Mouse (Mus musculus) hindbrain, embryonic 15.5 days (tissue): ENCODE data around the gene Ctrb1. TPM values are rescaled to one million over a fixed set of nuclear protein-coding genes. Genes with fewer than 3 reads are reported as not detected.
A peak's percentile ranks its signal among the peaks of the same experiment; 100 is the strongest.

ENCODE experiments used
- ATAC-seq: fragments of 200-750 bp; cut with Nextera tagmentation; 2 replicates; pipeline ENCODE4 v1.8.0; 2017; ENCODE audit warnings: low read depth, moderate number of reproducible peaks, moderate TSS enrichment; ENCODE audit not compliant: low FRiP score
- H3K27ac ChIP-seq: fragments of 300-500 bp; sonication (generic); replicated peaks from 2 replicates; pipeline ENCODE4 v1.5.1; 2015; ENCODE audit warnings: mild to moderate bottlenecking, inconsistent platforms
- H3K27me3 ChIP-seq: fragments of 300-500 bp; sonication (generic); 2 replicates; pipeline ENCODE4 v1.6.1; 2015; ENCODE audit warnings: control low read depth, inconsistent platforms
- H3K36me3 ChIP-seq: fragments of 300-500 bp; sonication (generic); 2 replicates; pipeline ENCODE4 v1.6.1; 2015; ENCODE audit warnings: control low read depth, inconsistent platforms
- H3K4me1 ChIP-seq: fragments of 300-500 bp; sonication (generic); replicated peaks from 2 replicates; pipeline ENCODE4 v1.6.1; 2015; ENCODE audit warnings: control low read depth, inconsistent platforms
- H3K4me2 ChIP-seq: fragments of 300-500 bp; sonication (generic); 2 replicates; pipeline ENCODE4 v1.6.1; 2015; ENCODE audit warnings: moderate library complexity, mild to moderate bottlenecking, inconsistent platforms
- H3K4me3 ChIP-seq: fragments of 300-500 bp; sonication (generic); 2 replicates; pipeline ENCODE4 v1.5.1; 2015; ENCODE audit warnings: mild to moderate bottlenecking, inconsistent platforms
- H3K9ac ChIP-seq: fragments of 300-500 bp; sonication (generic); 2 replicates; pipeline ENCODE4 v1.6.1; 2015; ENCODE audit warnings: inconsistent platforms
- H3K9me3 ChIP-seq: fragments of 300-500 bp; sonication (generic); 2 replicates; pipeline ENCODE4 v1.6.1; 2016; ENCODE audit warnings: control low read depth, inconsistent platforms
- WGBS: fragments of 180-500 bp; shearing (Covaris S2); methylation state at CpG from one replicate; pipeline ENCODE4 v1.1.7; 2015; 5-methylcytosine and 5-hydroxymethylcytosine counted together
- polyA plus RNA-seq: library from polyadenylated mRNA; unstranded; fragments of >200 nt; fragmentation: Nextera tagmentation; extraction: Ambion mirVana; gene quantifications from 2 replicates; pipeline ENCODE4 v1.2.1, GENCODE M21; 2015

The Ctrb1 gene
- polyA plus RNA-seq, 1 experiment from 2014 or later = 1.9 TPM

- Histone ChIP-seq H3K27me3 (no peaks in the 10 kb centered on the region), H3K4me3 (peak overlapping the region; percentile 52), H3K9me3 (no peaks in the 10 kb centered on the region), H3K9ac (peak overlapping the region; percentile 60), H3K4me2 (peak overlapping the region; percentile 72), H3K27ac (peak overlapping the region; percentile 81), H3K36me3 (no peaks in the 10 kb centered on the region), H3K4me1 (peaks cover 86% of the 10 kb centered on the region)
- peak; percentile 35; the same call in 1 of the 2 replicates for ATAC-seq
- under 1% methylated on average over 39 of the region's 39 CpGs for WGBS
These were observed 40.6 kb upstream of the Ctrb1 start for GRCm38 (mm10) chr8:111731231-111731977.

GRCm38 (mm10) chr8:111729233-111730170 is 38.7 kb upstream of the Ctrb1 start:
- WGBS = 69% methylated on average over 7 of the region's 7 CpGs
- Histone ChIP-seq H3K4me3 (no peak overlapping the region), H3K9me3 (no peaks in the 10 kb centered on the region), H3K27ac (no peak overlapping the region), H3K36me3 (no peaks in the 10 kb centered on the region), H3K4me1 (peaks cover 73% of the 10 kb centered on the region), H3K4me2 (no peak overlapping the region), H3K9ac (no peak overlapping the region), H3K27me3 (no peaks in the 10 kb centered on the region)
- ATAC-seq = no peak

GRCm38 (mm10) chr8:111728481-111728880 is 37.7 kb upstream of the Ctrb1 start:
- H3K27me3 ChIP-seq = no peaks in the 10 kb centered on the region
- H3K9ac ChIP-seq = no peak overlapping the region
- H3K36me3 ChIP-seq = no peaks in the 10 kb centered on the region
- no peak overlapping the region for H3K4me3 ChIP-seq
- H3K4me1 ChIP-seq = peaks cover 63% of the 10 kb centered on the region
- ATAC-seq = no peak
- no peak overlapping the region for H3K27ac ChIP-seq
- H3K9me3 ChIP-seq = no peaks in the 10 kb centered on the region
- 67% methylated on average over 5 of the region's 5 CpGs for WGBS
- H3K4me2 ChIP-seq = no peak overlapping the region

GRCm38 (mm10) chr8:111727553-111727952 is 36.7 kb upstream of the Ctrb1 start:
- Histone ChIP-seq H3K27ac (no peak overlapping the region), H3K27me3 (no peaks in the 10 kb centered on the region), H3K36me3 (no peaks in the 10 kb centered on the region), H3K4me3 (no peak overlapping the region), H3K4me2 (no peak overlapping the region), H3K9ac (no peak overlapping the region), H3K4me1 (peaks cover 53% of the 10 kb centered on the region), H3K9me3 (no peaks in the 10 kb centered on the region)
- ATAC-seq = no peak
- 89% methylated on average over 4 of the region's 4 CpGs for WGBS

- peak overlapping the region; percentile 56 for H3K27ac ChIP-seq
- no peak overlapping the region for H3K9ac ChIP-seq
These were observed 35.5 kb upstream of the Ctrb1 start for GRCm38 (mm10) chr8:111726102-111726900.

GRCm38 (mm10) chr8:111725341-111725740 is 34.5 kb upstream of the Ctrb1 start:
- Histone ChIP-seq H3K9ac (no peak overlapping the region), H3K36me3 (peaks cover 3% of the 10 kb centered on the region; the same call in 1 of the 2 replicates), H3K4me2 (no peak overlapping the region), H3K9me3 (no peaks in the 10 kb centered on the region), H3K27ac (no peak overlapping the region), H3K4me1 (peaks cover 38% of the 10 kb centered on the region), H3K4me3 (no peak overlapping the region), H3K27me3 (no peaks in the 10 kb centered on the region)
- WGBS = 91% methylated on average over 6 of the region's 6 CpGs
- ATAC-seq = no peak

More at GRCm38 (mm10) chr8:111726102-111726900, 35.5 kb upstream of the Ctrb1 start:
- no peaks in the 10 kb centered on the region for H3K27me3 ChIP-seq
- H3K4me3 ChIP-seq = no peak overlapping the region
- no peaks in the 10 kb centered on the region for H3K9me3 ChIP-seq
- H3K4me2 ChIP-seq = no peak overlapping the region
- no peaks in the 10 kb centered on the region for H3K36me3 ChIP-seq
- H3K4me1 ChIP-seq = peaks cover 48% of the 10 kb centered on the region
- WGBS = 63% methylated on average over 7 of the region's 7 CpGs
- peak; percentile 82 for ATAC-seq

- H3K4me1 ChIP-seq = peaks cover 35% of the 10 kb centered on the region
- no peak overlapping the region for H3K4me2 ChIP-seq
- 70% methylated on average over 4 of the region's 4 CpGs for WGBS
These were observed 29.3 kb upstream of the Ctrb1 start for GRCm38 (mm10) chr8:111720115-111720544.

GRCm38 (mm10) chr8:111718937-111719336 is 28.1 kb upstream of the Ctrb1 start:
- no peak overlapping the region for H3K9ac ChIP-seq
- 0 out of 2 replicates have a peak overlapping the region, but pooled peaks have one; percentile 26 for H3K27ac ChIP-seq
- WGBS = 36% methylated on average over 5 of the region's 5 CpGs
- H3K9me3 ChIP-seq = no peaks in the 10 kb centered on the region
- H3K4me1 ChIP-seq = peaks cover 35% of the 10 kb centered on the region
- H3K36me3 ChIP-seq = peaks cover 11% of the 10 kb centered on the region
- H3K4me2 ChIP-seq = no peak overlapping the region
- H3K4me3 ChIP-seq = no peak overlapping the region
- no peak for ATAC-seq
- no peaks in the 10 kb centered on the region for H3K27me3 ChIP-seq

More at GRCm38 (mm10) chr8:111720115-111720544, 29.3 kb upstream of the Ctrb1 start:
- H3K9me3 ChIP-seq = no peaks in the 10 kb centered on the region
- H3K36me3 ChIP-seq = peaks cover 4% of the 10 kb centered on the region
- no peak overlapping the region for H3K4me3 ChIP-seq
- no peak overlapping the region; the same call in 1 of the 2 replicates for H3K27ac ChIP-seq
- no peaks in the 10 kb centered on the region for H3K27me3 ChIP-seq
- H3K9ac ChIP-seq = no peak overlapping the region
- no peak for ATAC-seq

DNA sequence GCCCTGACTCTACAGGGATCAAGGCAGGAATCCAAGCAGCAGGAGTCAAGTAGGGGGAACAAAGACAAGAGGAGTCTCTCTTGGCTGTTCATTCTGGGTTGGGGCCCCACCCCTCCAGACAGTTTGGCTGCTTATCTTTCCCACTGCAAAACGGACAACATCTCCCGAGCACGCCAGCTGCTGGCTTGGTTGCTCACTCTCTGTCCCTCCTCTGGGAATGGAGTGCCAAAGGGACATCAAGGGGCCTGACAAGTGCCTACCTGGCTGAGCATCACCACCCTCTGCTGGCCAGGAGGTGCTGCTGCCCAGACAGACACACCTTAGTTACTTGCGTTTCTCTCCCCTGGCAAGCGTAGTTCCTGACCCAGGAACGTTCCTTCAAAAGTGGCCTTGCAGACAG is 27.1 kb upstream of the Ctrb1 start:
- 38% methylated on average over 6 of the region's 6 CpGs for WGBS
- H3K27ac ChIP-seq = peak overlapping the region; percentile 88
- no peaks in the 10 kb centered on the region for H3K27me3 ChIP-seq
- H3K9me3 ChIP-seq = no peaks in the 10 kb centered on the region
- H3K36me3 ChIP-seq = peaks cover 17% of the 10 kb centered on the region
- peak overlapping the region; percentile 28; the same call in 1 of the 2 replicates for H3K4me2 ChIP-seq
- peak overlapping the region; percentile 20; the same call in 1 of the 2 replicates for H3K9ac ChIP-seq
- ATAC-seq = no peak
- H3K4me1 ChIP-seq = peaks cover 35% of the 10 kb centered on the region
- H3K4me3 ChIP-seq = no peak overlapping the region

- peaks cover 35% of the 10 kb centered on the region for H3K4me1 ChIP-seq
- peak overlapping the region; percentile 88 for H3K27ac ChIP-seq
- peak overlapping the region; percentile 28 for H3K4me2 ChIP-seq
- WGBS = 17% methylated on average over 4 of the region's 4 CpGs
- H3K9ac ChIP-seq = peak overlapping the region; percentile 20
- no peak overlapping the region for H3K4me3 ChIP-seq
- H3K36me3 ChIP-seq = peaks cover 17% of the 10 kb centered on the region
- no peaks in the 10 kb centered on the region for H3K27me3 ChIP-seq
- H3K9me3 ChIP-seq = no peaks in the 10 kb centered on the region
- no peak for ATAC-seq
These were observed 26.6 kb upstream of the Ctrb1 start for GRCm38 (mm10) chr8:111717488-111717792.

DNA sequence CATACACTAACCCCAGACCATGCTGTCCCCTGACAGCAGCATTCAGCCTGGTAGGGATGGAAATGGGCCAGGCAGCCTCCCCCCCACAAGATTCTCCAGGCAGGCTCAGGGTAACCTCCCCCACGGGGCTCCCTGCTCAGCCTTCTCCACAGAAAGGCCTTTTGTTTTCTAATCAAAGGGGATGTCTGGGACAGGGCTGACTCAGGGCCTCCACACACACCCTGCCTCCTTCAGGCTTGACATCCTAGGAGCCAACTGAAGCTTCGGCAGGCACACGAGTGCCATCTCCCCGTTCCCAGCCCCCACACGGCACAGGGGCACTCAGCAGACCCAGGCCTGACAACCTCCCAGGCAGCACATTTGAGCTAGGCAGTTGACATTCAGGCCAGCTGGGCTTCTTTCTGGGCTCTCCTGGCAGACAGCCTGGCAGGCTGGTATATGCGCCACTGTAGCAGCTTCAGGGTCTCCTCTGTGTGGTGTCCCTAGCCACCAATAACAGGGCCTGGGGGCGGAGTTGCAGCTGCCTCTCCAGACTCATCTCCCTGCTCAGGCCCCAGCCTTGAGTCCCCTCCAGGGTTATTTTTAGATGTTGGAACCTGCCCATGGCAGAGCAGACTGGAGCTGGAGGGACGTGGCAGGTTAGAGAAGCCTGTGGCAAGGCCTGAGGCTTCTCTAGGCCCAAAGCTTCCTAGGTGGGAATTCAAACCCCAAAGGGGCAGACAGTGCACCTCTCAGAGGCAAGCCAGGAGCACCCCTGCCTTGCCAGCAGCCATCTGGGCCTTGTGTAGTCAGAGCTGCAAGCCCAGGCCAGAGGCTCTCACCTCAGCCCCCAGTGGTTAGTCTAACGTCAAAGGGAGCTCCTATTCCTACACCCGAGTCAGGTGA is 26.0 kb upstream of the Ctrb1 start:
- peak; percentile 88 for ATAC-seq
- peak overlapping the region; percentile 88 for H3K27ac ChIP-seq
- peaks cover 35% of the 10 kb centered on the region for H3K4me1 ChIP-seq

More for the DNA sequence above, 26.0 kb upstream of the Ctrb1 start:
- Histone ChIP-seq H3K9me3 (no peaks in the 10 kb centered on the region), H3K4me3 (no peak overlapping the region), H3K9ac (peak overlapping the region; percentile 20), H3K27me3 (no peaks in the 10 kb centered on the region), H3K4me2 (peak overlapping the region; percentile 28), H3K36me3 (peaks cover 20% of the 10 kb centered on the region)
- WGBS = 9% methylated on average over 10 of the region's 10 CpGs
